Mouse (Mus musculus) lung, embryonic 14.5 days (tissue): ENCODE measurements around the gene Abca4. TPM values are rescaled to one million over a fixed set of nuclear protein-coding genes. Genes with fewer than 3 reads are reported as not detected.
A peak's percentile ranks its signal among the peaks of the same experiment; 100 is the strongest.

ENCODE experiments used
- ATAC-seq: fragments of 200-750 bp; cut with Nextera tagmentation; 2 replicates; pipeline ENCODE4 v1.8.0; 2017; ENCODE audit warnings: mild to moderate bottlenecking, moderate TSS enrichment, moderate library complexity; ENCODE audit not compliant: insufficient read depth
- DNase-seq: peaks from one replicate; pipeline ENCODE4 v3.0.0-alpha.2; 2015
- H3K27ac ChIP-seq: fragments of 300-500 bp; sonication (generic); 2 replicates; pipeline ENCODE4 v1.5.1; 2014; ENCODE audit warnings: low read depth, mild to moderate bottlenecking, moderate library complexity
- H3K27me3 ChIP-seq: fragments of 300-500 bp; sonication (generic); 2 replicates; pipeline ENCODE4 v1.6.1; 2014; ENCODE audit warnings: low read length, control low read depth; ENCODE audit not compliant: insufficient read depth
- H3K36me3 ChIP-seq: fragments of 300-500 bp; sonication (generic); 2 replicates; pipeline ENCODE4 v1.6.1; 2014; ENCODE audit warnings: control low read depth; ENCODE audit not compliant: insufficient read depth
- H3K4me1 ChIP-seq: fragments of 300-500 bp; sonication (generic); 2 replicates; pipeline ENCODE4 v1.6.1; 2014; ENCODE audit warnings: antibody characterized with exemption, control low read depth; ENCODE audit not compliant: insufficient read depth
- H3K4me2 ChIP-seq: fragments of 300-500 bp; sonication (generic); 2 replicates; pipeline ENCODE4 v1.6.1; 2014; ENCODE audit warnings: mild to moderate bottlenecking
- H3K4me3 ChIP-seq: fragments of 300-500 bp; sonication (generic); 2 replicates; pipeline ENCODE4 v1.5.1; 2014; ENCODE audit warnings: low read depth, low read length
- H3K9ac ChIP-seq: fragments of 300-500 bp; sonication (generic); 2 replicates; pipeline ENCODE4 v1.6.1; 2014
- H3K9me3 ChIP-seq: fragments of 300-500 bp; sonication (generic); 2 replicates; pipeline ENCODE4 v1.6.1; 2016; ENCODE audit warnings: low read depth, low read length, control low read depth
- CTCF ChIP-seq: IDR thresholded peaks from 2 replicates; pipeline ENCODE4 v1.5.1; 2016; ENCODE audit warnings: antibody characterized with exemption, low read depth
- WGBS: fragments of 180-500 bp; shearing (Covaris S2); extraction: QIAGEN DNeasy Blood & Tissue Kit; methylation state at CpG from one replicate; pipeline ENCODE4 v1.1.7; 2014; 5-methylcytosine and 5-hydroxymethylcytosine counted together
- polyA plus RNA-seq: library from polyadenylated mRNA; unstranded; fragments of >200 nt; fragmentation: Nextera tagmentation; extraction: Ambion mirVana; gene quantifications from 2 replicates; pipeline ENCODE4 v1.2.1, GENCODE M21; 2014

Gene Abca4
- polyA plus RNA-seq, 1 experiment from 2014 or later: 1.7 TPM

- Histone ChIP-seq H3K4me2 (no peak overlapping the region), H3K27ac (peak overlapping the region; percentile 81)
- peak; percentile 62 for ATAC-seq
Measured at GRCm38 (mm10) chr3:122198532-122198931, 154.3 kb downstream of the Abca4 start.

DNA sequence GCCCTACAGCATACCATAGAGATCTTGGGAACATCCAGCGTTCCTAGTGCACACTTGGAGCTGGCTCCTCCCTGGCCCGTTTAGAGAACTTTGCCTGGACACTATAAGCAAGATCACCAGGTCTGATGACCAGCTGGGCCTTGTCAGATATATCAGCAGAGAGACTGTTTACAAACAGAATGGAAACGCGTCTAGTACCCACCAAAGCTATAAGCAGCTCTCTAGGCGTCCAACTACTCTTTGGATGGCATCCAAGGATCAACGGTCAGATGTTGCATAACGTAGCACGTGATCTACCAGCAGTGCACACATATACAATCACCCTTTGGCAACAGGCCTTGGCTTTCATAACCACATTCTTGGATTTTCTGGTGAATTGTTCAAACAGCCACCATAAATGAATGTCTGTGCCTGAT, 154.7 kb downstream of the Abca4 start:
- Histone ChIP-seq H3K36me3 (no peaks in the 10 kb centered on the region), H3K4me2 (no peak overlapping the region), H3K4me1 (no peaks in the 10 kb centered on the region), H3K9ac (no peak overlapping the region), H3K4me3 (no peak overlapping the region), H3K27ac (peak overlapping the region; percentile 87), H3K9me3 (no peaks in the 10 kb centered on the region), H3K27me3 (no peaks in the 10 kb centered on the region)
- WGBS: 29% methylated on average over 8 of the region's 8 CpGs
- peak; percentile 99 for DNase-seq
- no peak for TF ChIP-seq CTCF
- ATAC-seq: peak; percentile 96

More at GRCm38 (mm10) chr3:122198532-122198931, 154.3 kb downstream of the Abca4 start:
- no peaks in the 10 kb centered on the region for H3K27me3 ChIP-seq
- no peak overlapping the region for H3K9ac ChIP-seq
- peak; percentile 88 for DNase-seq
- no peaks in the 10 kb centered on the region for H3K4me1 ChIP-seq
- no peak for TF ChIP-seq CTCF
- no peak overlapping the region for H3K4me3 ChIP-seq
- WGBS: 32% methylated on average over 2 of the region's 2 CpGs
- H3K9me3 ChIP-seq: no peaks in the 10 kb centered on the region
- H3K36me3 ChIP-seq: no peaks in the 10 kb centered on the region

DNA sequence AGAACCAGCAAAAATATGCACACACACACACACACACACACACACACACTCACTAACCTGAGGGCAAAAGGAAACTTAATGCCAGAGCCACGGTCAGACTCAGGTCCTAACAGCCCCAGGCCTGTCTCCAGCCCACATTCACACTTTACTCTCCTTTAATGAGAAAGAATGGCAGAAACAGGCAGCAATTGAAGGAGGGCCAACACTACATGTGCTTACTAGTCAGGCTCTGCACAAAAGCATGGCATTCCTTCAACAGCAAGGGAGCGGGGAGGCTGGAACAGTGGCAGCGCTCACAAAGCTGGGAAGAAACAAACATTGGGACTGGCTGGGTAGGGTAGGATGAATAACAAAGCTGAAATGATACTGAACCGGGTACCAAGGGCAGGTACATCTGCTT, 155.4 kb downstream of the Abca4 start:
- no peak overlapping the region for H3K9ac ChIP-seq
- no peak for DNase-seq
- H3K4me1 ChIP-seq: no peaks in the 10 kb centered on the region
- no peak for TF ChIP-seq CTCF
- no peaks in the 10 kb centered on the region for H3K36me3 ChIP-seq
- peak overlapping the region; percentile 87 for H3K27ac ChIP-seq
- no peak overlapping the region for H3K4me3 ChIP-seq
- ATAC-seq: peak; percentile 13; the same call in 1 of the 2 replicates
- WGBS: 82% methylated on average over 4 of the region's 4 CpGs
- no peak overlapping the region for H3K4me2 ChIP-seq
- no peaks in the 10 kb centered on the region for H3K9me3 ChIP-seq
- no peaks in the 10 kb centered on the region for H3K27me3 ChIP-seq

DNA sequence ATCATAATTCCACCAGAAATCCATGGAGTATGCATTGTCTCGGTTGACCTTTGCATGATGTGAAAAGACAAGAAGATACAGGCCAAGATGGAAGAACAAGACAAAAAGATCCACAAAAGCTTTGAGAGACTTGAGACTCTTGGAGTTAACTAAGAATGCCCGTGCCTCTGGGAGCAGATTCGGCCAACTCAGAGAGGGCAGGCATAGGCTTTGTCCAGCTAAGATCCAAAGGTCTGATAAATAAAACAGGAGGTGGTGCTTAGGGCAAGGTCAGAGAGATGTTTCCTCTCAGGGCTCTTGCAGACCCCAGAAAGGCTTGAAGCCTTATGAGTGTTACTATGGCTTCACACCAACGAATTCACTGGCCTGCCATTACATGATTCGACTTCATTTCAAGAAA, 155.8 kb downstream of the Abca4 start:
- Histone ChIP-seq H3K9ac (no peak overlapping the region), H3K27ac (peak overlapping the region; percentile 87), H3K4me1 (no peaks in the 10 kb centered on the region), H3K4me3 (no peak overlapping the region), H3K36me3 (no peaks in the 10 kb centered on the region), H3K9me3 (no peaks in the 10 kb centered on the region), H3K4me2 (no peak overlapping the region), H3K27me3 (no peaks in the 10 kb centered on the region)
- 90% methylated on average over 5 of the region's 5 CpGs for WGBS
- no peak for TF ChIP-seq CTCF
- DNase-seq (no peak), ATAC-seq (no peak)

- WGBS: 85% methylated on average over 5 of the region's 5 CpGs
Measured at GRCm38 (mm10) chr3:122200447-122200846, 156.2 kb downstream of the Abca4 start.

DNA sequence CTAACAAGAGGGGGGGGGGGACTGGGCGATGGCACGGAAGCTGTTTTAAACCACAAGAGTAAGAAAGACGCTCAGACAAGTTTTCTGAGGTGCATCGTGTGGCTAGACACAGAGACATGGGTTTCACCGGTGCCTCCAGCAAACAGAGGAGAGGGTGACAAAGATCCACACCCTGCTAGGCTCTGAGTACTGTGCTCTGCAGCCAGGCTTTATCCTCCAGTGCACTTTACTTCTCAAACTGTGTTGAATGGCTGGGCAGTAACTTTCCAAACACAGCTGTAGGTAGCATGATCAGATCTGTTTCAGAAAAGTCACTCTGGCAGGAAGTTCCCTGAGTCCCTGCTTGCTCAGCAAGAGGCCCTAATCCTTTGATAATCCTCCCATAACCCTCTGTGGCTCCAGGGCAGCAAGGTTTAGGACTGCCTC, 158.1 kb downstream of the Abca4 start:
- no peaks in the 10 kb centered on the region for H3K27me3 ChIP-seq
- 41% methylated on average over 5 of the region's 5 CpGs for WGBS
- no peak overlapping the region for H3K9ac ChIP-seq
- no peak overlapping the region for H3K4me3 ChIP-seq
- no peaks in the 10 kb centered on the region for H3K36me3 ChIP-seq
- no peaks in the 10 kb centered on the region for H3K4me1 ChIP-seq
- no peak overlapping the region for H3K4me2 ChIP-seq
- ATAC-seq (no peak), DNase-seq (no peak)
- no peaks in the 10 kb centered on the region for H3K9me3 ChIP-seq
- no peak for TF ChIP-seq CTCF
- H3K27ac ChIP-seq: no peak overlapping the region

More at GRCm38 (mm10) chr3:122200447-122200846, 156.2 kb downstream of the Abca4 start:
- Histone ChIP-seq H3K27me3 (no peaks in the 10 kb centered on the region), H3K9ac (no peak overlapping the region), H3K4me2 (no peak overlapping the region), H3K27ac (no peak overlapping the region), H3K4me3 (no peak overlapping the region), H3K4me1 (no peaks in the 10 kb centered on the region), H3K36me3 (no peaks in the 10 kb centered on the region), H3K9me3 (no peaks in the 10 kb centered on the region)
- TF ChIP-seq CTCF: no peak
- DNase-seq (no peak), ATAC-seq (no peak)

- H3K9me3 ChIP-seq: no peaks in the 10 kb centered on the region
- H3K27me3 ChIP-seq: no peaks in the 10 kb centered on the region
- H3K4me1 ChIP-seq: no peaks in the 10 kb centered on the region
- ATAC-seq (no peak), DNase-seq (no peak)
- TF ChIP-seq CTCF: no peak
- no peaks in the 10 kb centered on the region for H3K36me3 ChIP-seq
- no peak overlapping the region for H3K4me2 ChIP-seq
- H3K4me3 ChIP-seq: no peak overlapping the region
- H3K27ac ChIP-seq: no peak overlapping the region
- H3K9ac ChIP-seq: no peak overlapping the region
- 58% methylated on average over 9 of the region's 9 CpGs for WGBS
Measured at GRCm38 (mm10) chr3:122203675-122204329, 159.6 kb downstream of the Abca4 start.
